Mouse (Mus musculus) cerebellum, adult 18-20 months (tissue): ENCODE results near the gene Tirap.

ENCODE experiments used
- DNase-seq, 2 experiments: peaks; one replicate each; pipeline ENCODE4 v3.0.0; 2021

Tirap gene

GRCm38 (mm10) chr9:35199772-35200471 is at the start of gene Tirap, which contains the start of gene Srpr:
Gene Tirap, minus strand, starts transcription at chr9:35200291.
Gene Srpr, plus strand, starts transcription at chr9:35200175.
- peak; percentile 92 to 95 for DNase-seq

DNA sequence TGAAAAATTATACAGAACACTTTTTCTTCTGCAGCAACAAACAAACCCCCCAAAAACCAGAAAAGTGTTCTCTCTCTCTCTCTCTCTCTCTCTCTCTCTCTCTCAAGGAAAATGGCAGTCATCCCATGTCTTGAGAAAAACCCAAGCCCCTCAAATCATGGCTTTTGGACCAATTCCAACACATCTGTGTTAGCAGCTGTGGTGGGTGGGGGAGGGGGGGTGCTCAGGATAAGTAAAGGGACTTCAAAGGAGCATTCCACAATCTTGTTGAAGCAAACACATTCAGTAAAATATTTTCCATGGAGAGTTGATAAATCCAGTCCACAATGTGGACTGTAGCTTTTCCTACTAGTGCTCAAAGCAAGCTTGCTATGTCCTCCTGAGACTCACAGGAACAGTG is 49.4 kb upstream of the Tirap start:
- DNase-seq = no peak

- DNase-seq = no peak
Observed at GRCm38 (mm10) chr9:35247405-35247804, 47.3 kb upstream of the Tirap start.

DNA sequence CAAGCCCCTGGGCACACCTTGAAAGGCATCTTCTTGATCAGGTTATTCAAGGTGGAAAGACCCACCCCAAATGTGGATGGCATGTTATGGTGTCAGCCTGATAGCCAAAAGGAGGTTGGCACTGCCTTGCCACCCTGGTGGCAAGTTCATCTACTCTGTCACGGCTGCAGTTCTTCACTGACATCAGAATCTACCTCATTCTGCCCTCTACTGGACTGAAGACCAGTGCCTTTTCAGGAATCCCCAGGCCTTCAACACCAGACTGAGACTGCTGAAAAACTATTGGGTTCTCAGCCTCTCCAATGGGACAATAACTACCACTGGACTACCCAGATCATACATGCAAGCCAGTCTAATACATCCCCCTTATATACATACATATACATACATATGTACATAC is 39.6 kb upstream of the Tirap start:
- no peak for DNase-seq

- DNase-seq = no peak
Observed at GRCm38 (mm10) chr9:35238915-35239571, 39.0 kb upstream of the Tirap start.

- DNase-seq = no peak
Observed at GRCm38 (mm10) chr9:35238371-35238770, 38.3 kb upstream of the Tirap start.

DNA sequence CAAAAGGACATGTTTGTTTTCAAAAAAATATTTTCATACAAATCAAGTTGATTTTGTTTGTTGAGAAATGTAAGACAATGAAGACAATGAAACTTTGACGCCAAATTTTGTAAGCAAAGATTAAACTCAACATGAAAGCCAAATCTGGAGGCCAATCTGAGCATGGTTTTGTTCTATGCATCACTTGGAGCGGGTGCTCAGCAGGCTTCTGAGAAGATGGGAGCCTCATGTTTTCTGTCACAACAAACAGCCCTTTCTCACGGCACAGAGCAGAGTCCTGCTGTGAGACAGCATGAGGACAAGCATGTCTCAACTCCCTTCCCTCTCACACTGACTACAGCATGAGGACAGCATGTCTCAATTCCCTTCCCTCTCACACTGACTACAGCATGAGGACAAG is 35.9 kb upstream of the Tirap start:
- DNase-seq = no peak

- no peak for DNase-seq
Observed at GRCm38 (mm10) chr9:35228671-35229070, 28.6 kb upstream of the Tirap start.

DNA sequence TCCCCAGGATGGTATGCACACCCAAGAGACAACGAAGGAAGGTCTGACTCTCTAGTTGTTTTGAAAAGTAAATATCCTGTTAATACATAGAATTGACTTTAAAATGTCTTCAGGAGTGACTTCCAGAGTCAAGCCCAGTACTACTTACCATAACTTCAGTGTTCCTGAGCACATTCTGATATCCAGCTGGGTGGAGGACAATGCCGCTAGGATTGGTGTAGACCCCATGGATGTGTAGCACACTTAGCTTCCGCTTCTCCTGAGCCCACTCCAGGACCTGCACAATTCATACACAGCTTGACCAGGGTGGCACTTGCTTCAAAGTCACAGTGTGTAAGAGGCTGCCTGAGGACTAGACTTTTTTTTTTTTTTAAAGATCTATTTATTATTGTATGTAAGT is 23.4 kb upstream of the Tirap start:
- DNase-seq = no peak

- DNase-seq = no peak
Observed at GRCm38 (mm10) chr9:35217963-35218362, 17.9 kb upstream of the Tirap start.

DNA sequence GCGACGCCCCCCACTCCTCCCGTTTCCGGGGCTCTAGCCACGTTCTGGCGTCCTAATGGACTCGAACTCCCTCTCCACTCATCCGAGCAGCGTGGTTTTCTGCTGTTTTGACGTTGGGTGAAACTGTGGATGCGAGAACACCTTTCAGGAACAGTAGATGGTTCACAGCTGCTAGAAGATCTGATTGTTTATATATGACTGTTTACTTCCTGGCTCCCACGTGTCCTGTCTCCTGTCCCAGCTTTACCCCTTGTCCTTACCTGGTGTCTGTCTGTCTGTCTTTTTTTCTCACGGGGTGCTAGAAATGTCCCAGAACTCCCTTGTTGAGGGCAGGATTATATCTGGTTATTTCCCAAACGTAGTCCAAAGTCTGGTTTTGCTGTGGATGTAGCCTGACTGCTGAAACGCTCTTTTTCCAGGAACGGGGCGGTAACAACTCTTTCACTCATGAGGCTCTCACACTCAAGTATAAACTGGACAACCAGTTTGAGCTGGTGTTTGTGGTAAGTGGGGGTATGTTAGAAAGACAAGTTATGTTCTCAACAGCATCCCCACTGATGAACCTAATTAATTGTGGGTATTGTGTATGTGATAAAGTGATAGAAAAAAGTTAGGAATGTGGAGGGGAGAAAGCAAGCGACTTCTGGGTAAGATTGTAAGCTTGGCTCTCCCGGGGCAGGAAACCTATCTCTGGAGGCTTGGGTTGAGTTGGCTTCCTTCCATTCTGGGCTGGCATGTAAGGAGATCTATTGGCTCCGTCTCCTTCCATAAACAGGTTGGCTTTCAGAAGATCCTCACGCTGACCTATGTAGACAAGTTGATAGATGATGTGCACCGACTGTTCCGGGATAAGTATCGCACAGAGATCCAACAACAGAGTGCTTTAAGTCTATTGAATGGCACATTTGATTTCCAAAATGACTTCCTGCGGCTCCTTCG is 11.8 kb upstream of the Tirap start:
- DNase-seq = peak in 1 of 2 experiments; percentile 16

GRCm38 (mm10) chr9:35210542-35211474 is 10.7 kb upstream of the Tirap start, which contains the start of gene Foxred1:
Gene Foxred1, minus strand, starts transcription at chr9:35211055.
- peak; percentile 99 for DNase-seq

DNA sequence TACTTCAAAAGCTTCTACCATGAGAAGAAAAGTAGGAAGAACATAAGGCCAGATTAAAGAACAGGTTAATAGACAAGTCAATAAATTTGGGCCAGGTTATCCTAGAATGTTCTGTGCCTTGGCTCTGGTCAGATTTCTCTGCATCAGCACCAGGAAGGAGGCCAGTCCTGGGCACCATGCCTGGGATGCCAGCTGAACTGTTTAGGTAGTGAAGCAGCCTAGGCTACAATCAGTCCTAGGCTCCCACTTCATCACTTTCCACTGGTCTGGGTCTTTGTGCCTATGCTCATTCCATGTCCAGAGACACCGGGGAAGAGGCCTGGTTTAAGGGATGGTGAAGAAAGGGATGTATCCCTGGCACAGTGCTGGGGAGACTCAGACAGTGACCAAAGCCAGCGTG is 4.3 kb upstream of the Tirap start:
- DNase-seq = no peak

DNA sequence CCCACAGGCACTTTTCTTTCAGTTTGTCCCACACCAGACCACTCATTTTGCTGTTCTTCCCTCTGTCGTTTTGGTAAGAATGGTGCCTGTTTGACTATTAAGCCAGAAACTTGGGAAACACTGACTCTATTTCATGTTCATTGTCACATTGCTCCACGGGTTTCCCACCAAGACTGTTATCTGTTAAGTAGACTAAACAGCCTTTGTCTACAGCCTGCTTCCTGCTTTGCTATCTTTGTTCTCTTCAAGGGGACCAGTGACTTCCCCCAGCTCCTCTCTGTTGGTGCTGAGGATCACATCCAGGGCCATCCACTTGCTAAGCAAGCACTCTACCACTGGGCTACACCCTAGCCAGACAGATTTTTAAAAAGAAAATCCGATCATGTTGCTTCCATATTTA is 3.4 kb upstream of the Tirap start:
- DNase-seq = no peak

GRCm38 (mm10) chr9:35200529-35201060 is 504 bp upstream of the Tirap start:
- no peak for DNase-seq

DNA sequence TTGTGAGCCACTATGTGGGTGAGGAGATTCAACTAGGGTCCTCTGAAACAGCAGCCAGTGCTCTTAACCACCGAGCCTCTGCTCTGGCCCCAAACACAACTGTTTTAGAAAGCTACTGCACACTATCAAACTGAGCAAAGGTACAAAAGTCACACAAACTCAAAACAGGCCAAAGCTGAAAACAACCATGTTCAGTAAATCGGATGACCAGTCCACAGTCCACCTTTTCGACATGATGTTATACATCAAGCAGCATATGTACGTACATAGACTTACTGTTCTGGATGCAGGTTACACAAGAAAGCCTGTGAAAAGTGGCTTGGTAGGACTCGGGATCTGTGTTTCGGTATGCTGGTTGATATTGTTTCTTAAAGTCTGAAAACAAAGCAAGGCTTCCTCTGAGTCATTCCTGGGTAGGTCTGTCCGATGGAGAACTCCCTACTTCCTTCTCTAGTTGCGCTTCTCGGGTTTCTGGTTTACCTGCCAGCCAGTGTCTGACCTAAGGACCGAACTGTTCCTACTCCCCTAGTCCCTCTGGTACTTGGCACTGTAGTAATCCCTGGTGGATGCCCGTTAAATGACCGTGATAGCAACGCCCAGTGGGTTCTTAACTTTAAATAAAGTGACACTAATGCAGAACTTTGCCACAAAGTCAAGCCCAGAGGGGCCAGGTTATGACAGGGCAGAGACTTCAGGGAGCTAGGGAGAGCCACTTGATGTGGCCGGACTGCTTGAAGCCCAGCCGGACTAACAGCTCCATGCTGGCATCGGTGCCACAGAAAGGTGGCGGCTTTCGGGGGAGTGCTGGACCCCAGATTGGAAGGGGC is 933 bp downstream of the Tirap start:
- DNase-seq = no peak

GRCm38 (mm10) chr9:35198351-35198750 is 1.7 kb downstream of the Tirap start:
- DNase-seq = no peak

- no peak for DNase-seq
Observed at GRCm38 (mm10) chr9:35197625-35198024, 2.5 kb downstream of the Tirap start.

DNA sequence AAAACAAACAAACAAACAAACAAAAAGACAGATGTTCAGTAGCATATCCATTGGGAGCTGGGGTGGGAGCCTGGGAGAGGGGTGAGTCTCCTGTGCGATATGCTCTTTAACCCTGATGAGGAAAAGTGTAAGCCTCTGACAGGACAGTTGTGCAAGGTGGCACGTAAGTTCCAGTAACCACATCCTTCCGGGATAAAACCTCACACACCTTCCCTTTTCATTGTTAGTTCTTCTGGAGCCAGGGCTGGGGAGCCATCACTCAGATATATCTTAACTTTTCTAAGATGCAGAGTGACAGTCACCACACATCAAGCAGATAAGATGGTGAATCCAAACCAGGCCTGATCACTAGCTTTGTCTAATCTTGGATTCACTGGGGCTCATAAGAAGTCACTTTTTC is 6.0 kb downstream of the Tirap start:
- no peak for DNase-seq

DNA sequence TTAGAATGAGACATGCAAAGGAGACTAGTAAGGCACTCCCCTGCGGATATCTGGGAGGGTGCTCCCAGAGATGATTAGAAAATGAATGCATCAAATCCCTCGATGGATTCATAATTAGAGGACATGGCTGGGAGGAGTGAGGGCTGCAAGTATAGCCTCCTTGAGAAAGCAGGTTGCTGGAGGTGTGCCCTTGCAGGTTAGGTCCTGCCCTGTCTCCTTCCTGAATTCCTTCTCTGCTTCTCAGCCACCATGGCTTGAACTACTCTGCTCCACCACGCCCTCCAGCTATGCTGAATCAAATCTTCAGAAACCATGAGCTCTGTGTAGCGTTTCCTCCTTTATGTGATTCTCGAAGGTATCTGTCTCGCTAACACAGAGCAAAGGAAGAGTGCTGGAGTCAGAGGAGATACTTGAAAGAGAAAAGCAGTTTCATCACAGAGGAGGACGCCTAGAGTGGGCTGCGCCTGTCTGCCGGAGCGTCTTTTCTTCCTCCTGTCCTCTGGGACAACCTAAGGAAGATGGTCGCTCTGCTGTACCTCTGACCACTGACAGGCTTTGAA is 7.0 kb downstream of the Tirap start:
- DNase-seq = no peak

DNA sequence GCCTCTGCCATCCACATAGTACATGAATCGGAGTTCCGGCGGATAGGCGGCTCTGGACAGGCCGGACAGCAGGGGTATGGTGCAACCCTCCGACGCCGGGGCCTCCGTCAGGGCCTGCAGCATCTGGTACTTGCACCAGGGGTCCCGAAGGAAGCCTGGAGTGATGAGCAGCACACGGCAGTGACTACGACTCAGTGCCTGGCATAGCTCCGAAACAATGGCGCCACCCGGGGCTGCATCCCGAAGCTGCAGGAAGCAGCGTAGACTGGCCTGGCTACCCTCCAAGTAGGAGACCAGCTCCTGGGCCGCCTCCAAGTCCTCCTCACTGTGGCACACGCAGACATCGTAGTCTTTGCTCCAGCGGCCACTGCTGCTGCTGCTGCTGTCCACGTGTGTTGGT is 11.4 kb downstream of the Tirap start:
- peak; percentile 42 to 49 for DNase-seq
